Mouse (Mus musculus): ENCODE measurements around the gene Fras1. TPM values are rescaled to one million over a fixed set of nuclear protein-coding genes. Genes with fewer than 3 reads are reported as not detected.

Gene Fras1
- total and polyA plus RNA-seq, 3 experiments: 1.00 to 1.6 (median 1.3) TPM

- H3K79me2 ChIP-seq (replicated peaks; ENCODE audit: control insufficient read depth, insufficient read depth, low read length): no peaks in the 10 kb centered on the region
- no peak overlapping the region for H3K27ac ChIP-seq
- H3K36me3 ChIP-seq (ENCODE audit: control insufficient read depth, insufficient read depth, low read length): no peaks in the 10 kb centered on the region
- H3K4me3 ChIP-seq: no peak overlapping the region
- no peaks in the 10 kb centered on the region for H3K4me1 ChIP-seq (ENCODE audit: control insufficient read depth, insufficient read depth, low read length)
- H3K9ac ChIP-seq (ENCODE audit: low read depth, low read length): no peak overlapping the region
- intact Hi-C loops (cut with DNase I): no loop called here
- peak; percentile 7 to 20 for DNase-seq
- H3K27me3 ChIP-seq (ENCODE audit: control insufficient read depth, insufficient read depth, low read length): no peaks in the 10 kb centered on the region
- WGBS: 75% methylated on average over 5 of the region's 5 CpGs
- peak; percentile 35 for TF ChIP-seq CTCF (IDR thresholded peaks at IDR 0.05)
- TF ChIP-seq POLR2A (IDR thresholded peaks at IDR 0.05; ENCODE audit: insufficient read depth, low read depth, low read length): no peak
These were observed 262.1 kb downstream of the Fras1 start for GRCm38 (mm10) chr5:96635866-96636265.

DNA sequence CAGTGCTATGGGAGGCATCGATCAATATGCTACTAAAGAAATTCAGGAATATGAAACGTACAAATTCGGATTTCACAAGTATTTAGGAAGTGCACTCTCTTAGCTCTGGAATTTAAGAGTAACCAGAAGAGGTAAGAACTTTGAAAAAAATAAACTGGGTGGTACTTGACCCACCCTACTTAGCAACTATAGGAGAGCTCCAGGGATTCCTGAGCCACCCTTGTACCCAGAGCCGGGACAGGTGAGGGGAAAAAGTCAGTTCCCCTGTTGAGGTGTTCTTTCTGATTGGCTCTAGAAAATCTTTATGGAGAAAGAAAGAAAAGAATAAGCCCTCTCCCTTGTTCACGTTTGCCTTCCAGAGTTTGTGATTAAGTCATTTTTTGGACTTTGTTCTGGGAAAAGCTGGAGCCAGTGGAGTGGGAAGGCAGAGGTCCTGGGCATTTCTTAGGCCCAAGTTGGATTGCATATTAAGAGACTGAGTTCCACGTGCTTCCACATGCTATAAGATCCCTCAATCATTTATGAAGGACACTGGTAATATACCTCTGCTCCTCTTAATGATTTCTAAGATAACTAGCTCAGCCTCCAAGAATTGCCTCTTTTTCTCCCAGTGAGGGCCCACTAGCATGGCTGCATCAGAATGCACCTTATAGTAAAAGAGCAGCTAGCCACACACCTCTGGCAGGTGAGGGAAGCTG, 265.6 kb downstream of the Fras1 start:
- 87% methylated on average over 6 of the region's 6 CpGs for WGBS

GRCm38 (mm10) chr5:96641297-96641696, 267.5 kb downstream of the Fras1 start:
- 84% methylated on average over 2 of the region's 2 CpGs for WGBS

More for the DNA sequence above, 265.6 kb downstream of the Fras1 start:
- intact Hi-C loops (cut with DNase I): no loop called here
- Histone ChIP-seq H3K79me2 (replicated peaks; ENCODE audit: control insufficient read depth, insufficient read depth, low read length) (no peaks in the 10 kb centered on the region), H3K4me1 (ENCODE audit: control insufficient read depth, insufficient read depth, low read length) (no peaks in the 10 kb centered on the region), H3K9ac (ENCODE audit: low read depth, low read length) (no peak overlapping the region), H3K36me3 (ENCODE audit: control insufficient read depth, insufficient read depth, low read length) (no peaks in the 10 kb centered on the region), H3K27ac (no peak overlapping the region), H3K27me3 (ENCODE audit: control insufficient read depth, insufficient read depth, low read length) (no peaks in the 10 kb centered on the region), H3K4me3 (no peak overlapping the region)
- no peak for DNase-seq
- TF ChIP-seq EP300 (IDR thresholded peaks at IDR 0.05; ENCODE audit: insufficient read depth, low read depth, low read length) (no peak), CTCF (IDR thresholded peaks at IDR 0.05) (no peak), POLR2A (IDR thresholded peaks at IDR 0.05; ENCODE audit: insufficient read depth, low read depth, low read length) (no peak)

DNA sequence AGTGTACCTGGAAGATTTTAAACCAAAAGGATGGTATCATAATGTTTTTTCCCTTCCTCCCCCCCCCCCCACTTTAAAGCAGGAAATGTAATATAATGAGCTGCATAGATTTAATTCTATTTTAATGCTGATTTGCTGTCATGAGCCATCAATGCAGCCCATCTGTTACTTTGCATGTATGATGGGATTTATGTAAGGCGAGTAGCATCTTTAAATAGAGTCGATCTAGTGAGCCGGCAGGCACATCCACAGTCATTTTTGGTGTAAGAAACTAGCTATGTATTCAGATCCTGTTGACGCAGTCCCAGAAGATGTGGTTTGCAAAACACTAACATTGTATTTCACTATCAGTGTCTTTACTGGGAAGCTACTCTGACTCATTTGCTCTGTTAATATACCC, 301.9 kb downstream of the Fras1 start:
- TF ChIP-seq EP300 (IDR thresholded peaks at IDR 0.05; ENCODE audit: insufficient read depth, low read depth, low read length) (no peak), POLR2A (IDR thresholded peaks at IDR 0.05; ENCODE audit: insufficient read depth, low read depth, low read length) (no peak), CTCF (IDR thresholded peaks at IDR 0.05) (no peak)
- no peak for DNase-seq
- intact Hi-C loops (cut with DNase I): loop anchor here (2.0 to 5.0 kb wide), 2 partner anchors 341 to 408 kb away; no protein-coding TSS in a partner anchor
- Histone ChIP-seq H3K4me1 (ENCODE audit: control insufficient read depth, insufficient read depth, low read length) (no peaks in the 10 kb centered on the region), H3K9ac (ENCODE audit: low read depth, low read length) (no peak overlapping the region), H3K27ac (no peak overlapping the region), H3K4me3 (no peak overlapping the region), H3K79me2 (replicated peaks; ENCODE audit: control insufficient read depth, insufficient read depth, low read length) (no peaks in the 10 kb centered on the region), H3K27me3 (ENCODE audit: control insufficient read depth, insufficient read depth, low read length) (no peaks in the 10 kb centered on the region), H3K36me3 (ENCODE audit: control insufficient read depth, insufficient read depth, low read length) (no peaks in the 10 kb centered on the region)
- 92% methylated on average over 4 of the region's 4 CpGs for WGBS

More at GRCm38 (mm10) chr5:96641297-96641696, 267.5 kb downstream of the Fras1 start:
- Histone ChIP-seq H3K4me3 (no peak overlapping the region), H3K27ac (no peak overlapping the region), H3K4me1 (ENCODE audit: control insufficient read depth, insufficient read depth, low read length) (no peaks in the 10 kb centered on the region), H3K27me3 (ENCODE audit: control insufficient read depth, insufficient read depth, low read length) (no peaks in the 10 kb centered on the region), H3K79me2 (replicated peaks; ENCODE audit: control insufficient read depth, insufficient read depth, low read length) (no peaks in the 10 kb centered on the region), H3K36me3 (ENCODE audit: control insufficient read depth, insufficient read depth, low read length) (no peaks in the 10 kb centered on the region), H3K9ac (ENCODE audit: low read depth, low read length) (no peak overlapping the region)
- TF ChIP-seq POLR2A (IDR thresholded peaks at IDR 0.05; ENCODE audit: insufficient read depth, low read depth, low read length) (no peak), CTCF (IDR thresholded peaks at IDR 0.05) (no peak), EP300 (IDR thresholded peaks at IDR 0.05; ENCODE audit: insufficient read depth, low read depth, low read length) (no peak)
- intact Hi-C loops (cut with DNase I): no loop called here
- DNase-seq: no peak

GRCm38 (mm10) chr5:96677498-96677897, 303.7 kb downstream of the Fras1 start:
- TF ChIP-seq CTCF (IDR thresholded peaks at IDR 0.05): peak; percentile 77
- no peak for TF ChIP-seq EP300 (IDR thresholded peaks at IDR 0.05; ENCODE audit: insufficient read depth, low read depth, low read length)
- no peak for TF ChIP-seq POLR2A (IDR thresholded peaks at IDR 0.05; ENCODE audit: insufficient read depth, low read depth, low read length)
- Histone ChIP-seq H3K79me2 (replicated peaks; ENCODE audit: control insufficient read depth, insufficient read depth, low read length) (no peaks in the 10 kb centered on the region), H3K4me1 (ENCODE audit: control insufficient read depth, insufficient read depth, low read length) (no peaks in the 10 kb centered on the region), H3K36me3 (ENCODE audit: control insufficient read depth, insufficient read depth, low read length) (no peaks in the 10 kb centered on the region), H3K4me3 (no peak overlapping the region), H3K27ac (no peak overlapping the region), H3K27me3 (ENCODE audit: control insufficient read depth, insufficient read depth, low read length) (no peaks in the 10 kb centered on the region), H3K9ac (ENCODE audit: low read depth, low read length) (no peak overlapping the region)
- WGBS: 19% methylated on average over 2 of the region's 2 CpGs
- DNase-seq: no peak
- intact Hi-C loops (cut with DNase I): loop anchor here (2.0 to 5.0 kb wide), 2 partner anchors 343 to 410 kb away; no protein-coding TSS in a partner anchor

GRCm38 (mm10) chr5:96681085-96681484, 307.3 kb downstream of the Fras1 start:
- Histone ChIP-seq H3K27ac (no peak overlapping the region), H3K79me2 (replicated peaks; ENCODE audit: control insufficient read depth, insufficient read depth, low read length) (no peaks in the 10 kb centered on the region), H3K4me1 (ENCODE audit: control insufficient read depth, insufficient read depth, low read length) (no peaks in the 10 kb centered on the region), H3K36me3 (ENCODE audit: control insufficient read depth, insufficient read depth, low read length) (no peaks in the 10 kb centered on the region), H3K4me3 (no peak overlapping the region), H3K27me3 (ENCODE audit: control insufficient read depth, insufficient read depth, low read length) (no peaks in the 10 kb centered on the region), H3K9ac (ENCODE audit: low read depth, low read length) (no peak overlapping the region)
- intact Hi-C loops (cut with DNase I): loop anchor here (10.0 kb wide), 1 partner anchor 306 kb away; the partner anchor contains the start of gene Fras1
- WGBS: 63% methylated on average over 3 of the region's 3 CpGs
- DNase-seq: no peak
- TF ChIP-seq EP300 (IDR thresholded peaks at IDR 0.05; ENCODE audit: insufficient read depth, low read depth, low read length): no peak
- TF ChIP-seq CTCF (IDR thresholded peaks at IDR 0.05): no peak
- no peak for TF ChIP-seq POLR2A (IDR thresholded peaks at IDR 0.05; ENCODE audit: insufficient read depth, low read depth, low read length)

All from heart, adult 2 months (tissue).